8 mouse cellular contexts compared by ENCODE assay signal in genomic region chr11:95384004-95384318, GRCm38 (mm10). TPM values are rescaled to one million over a fixed set of nuclear protein-coding genes. Genes with fewer than 3 reads are reported as not detected.
DNase-seq lines count a peak whose midpoint lies in the region; ATAC-seq lines count a peak whose summit lies in the region.

No protein-coding gene starts in this region.

- peak overlapping the region; percentile 21; the same call in 1 of the 2 replicates for H3K9ac ChIP-seq in heart, embryonic 15.5 days
- H3K9ac ChIP-seq in hindbrain, embryonic 13.5 days, result no peak overlapping the region
- H3K9ac ChIP-seq in midbrain, embryonic 11.5 days (ENCODE audit: low read length), result no peak overlapping the region

- H3K4me2 ChIP-seq in heart, embryonic 15.5 days, result peak overlapping the region; percentile 59
- H3K4me2 ChIP-seq in hindbrain, embryonic 13.5 days, result peak overlapping the region; percentile 73
- H3K4me2 ChIP-seq in midbrain, embryonic 11.5 days, result peak overlapping the region; percentile 32

- no peaks in the 10 kb centered on the region for H3K9me3 ChIP-seq in heart, embryonic 15.5 days (replicated peaks)
- H3K9me3 ChIP-seq in hindbrain, embryonic 13.5 days, result no peaks in the 10 kb centered on the region
- no peaks in the 10 kb centered on the region for H3K9me3 ChIP-seq in midbrain, embryonic 11.5 days (ENCODE audit: control insufficient read depth, low read length)

- ATAC-seq in heart, embryonic 15.5 days (replicated peaks; ENCODE audit: insufficient number of reproducible peaks, insufficient read depth, low FRiP score, low read depth), result no peak
- peak; percentile 2 for ATAC-seq in activated CD4-positive, CD25-positive, alpha-beta regulatory T cell, adult 4 months
- ATAC-seq in hindbrain, embryonic 13.5 days (ENCODE audit: low FRiP score), result no peak
- no peak for ATAC-seq in midbrain, embryonic 11.5 days (ENCODE audit: low FRiP score)

- intact Hi-C loops in heart, postnatal 14 days (cut with DNase I), result loop anchor here (1.0 to 5.0 kb wide), 3 partner anchors 47 to 137 kb away; partner anchors contain the start of genes Fam117a and Kat7

- H3K36me3 ChIP-seq in heart, embryonic 15.5 days, result peaks cover 33% of the 10 kb centered on the region
- H3K36me3 ChIP-seq in hindbrain, embryonic 13.5 days, result peaks cover 36% of the 10 kb centered on the region
- H3K36me3 ChIP-seq in midbrain, embryonic 11.5 days (ENCODE audit: control insufficient read depth, insufficient read depth, low read length), result 0 out of 2 replicates have a peak, but pooled peaks cover 2% of the 10 kb centered on the region

- H3K4me1 ChIP-seq in heart, embryonic 15.5 days (replicated peaks), result peaks cover 10% of the 10 kb centered on the region
- peaks cover 15% of the 10 kb centered on the region for H3K4me1 ChIP-seq in hindbrain, embryonic 13.5 days (replicated peaks)
- peaks cover 13% of the 10 kb centered on the region for H3K4me1 ChIP-seq in midbrain, embryonic 11.5 days (ENCODE audit: control insufficient read depth, insufficient read depth, low read length)

- H3K27me3 ChIP-seq in heart, embryonic 15.5 days, result no peaks in the 10 kb centered on the region
- H3K27me3 ChIP-seq in hindbrain, embryonic 13.5 days, result no peaks in the 10 kb centered on the region
- no peaks in the 10 kb centered on the region for H3K27me3 ChIP-seq in midbrain, embryonic 11.5 days (ENCODE audit: control insufficient read depth, insufficient read depth, low read length)

- DNase-seq in heart, postnatal 14 days, result no peak
- no peak for DNase-seq in midbrain, embryonic 11.5 days (ENCODE audit: low spot score, missing footprints)
- DNase-seq in retina, postnatal 1 day, result no peak
- DNase-seq in thymus, adult 18-20 months, result no peak
- no peak for DNase-seq in cerebellum, postnatal 10 days

- WGBS in heart, embryonic 15.5 days, result 38% methylated on average over 9 of the region's 9 CpGs
- WGBS in hindbrain, embryonic 13.5 days, result 45% methylated on average over 9 of the region's 9 CpGs
- WGBS in midbrain, embryonic 11.5 days, result 44% methylated on average over 9 of the region's 9 CpGs

- H3K27ac ChIP-seq in heart, embryonic 15.5 days, result peak overlapping the region; percentile 29; the same call in 1 of the 2 replicates
- H3K27ac ChIP-seq in hindbrain, embryonic 13.5 days, result peak overlapping the region; percentile 49
- no peak overlapping the region for H3K27ac ChIP-seq in midbrain, embryonic 11.5 days (ENCODE audit: low read depth, low read length)

- peak overlapping the region; percentile 70 for H3K4me3 ChIP-seq in heart, embryonic 15.5 days
- peak overlapping the region; percentile 92 for H3K4me3 ChIP-seq in hindbrain, embryonic 13.5 days
- H3K4me3 ChIP-seq in midbrain, embryonic 11.5 days (ENCODE audit: low read depth, low read length), result peak overlapping the region; percentile 54; the same call in 1 of the 2 replicates

RNA-seq across cellular contexts. Expression of gene Slc35b1, which starts 0.5 kb away (rescaled TPM):
- 66.0 and 71.5 TPM in 2 replicates for polyA plus RNA-seq in heart, embryonic 15.5 days (2015; fragmentation: Nextera tagmentation; extraction: Ambion mirVana)
- total RNA-seq in heart, postnatal 14 days (2021), result 10 to 100 TPM; 35.2 to 42.4 TPM
- polyA plus RNA-seq in activated CD4-positive, CD25-positive, alpha-beta regulatory T cell, adult 4 months (2017; shearing (Covaris generic)), result 10 to 100 TPM; 64.4 to 70.1 TPM
- polyA plus RNA-seq in hindbrain, embryonic 13.5 days (2015; fragmentation: Nextera tagmentation; extraction: Ambion mirVana), result 133 and 135 TPM in 2 replicates
- 130 and 133 TPM in 2 replicates for polyA plus RNA-seq in midbrain, embryonic 11.5 days (2014; fragmentation: Nextera tagmentation; extraction: Ambion mirVana)

RNA-seq across cellular contexts. Expression of gene Spop, which starts 29.9 kb away (rescaled TPM):
- polyA plus RNA-seq in heart, embryonic 15.5 days (2015; fragmentation: Nextera tagmentation; extraction: Ambion mirVana), result 126 and 127 TPM in 2 replicates
- 100 to 1,000 TPM; 169 to 171 TPM for total RNA-seq in heart, postnatal 14 days (2021)
- 100 to 1,000 TPM; 119 to 154 TPM for polyA plus RNA-seq in activated CD4-positive, CD25-positive, alpha-beta regulatory T cell, adult 4 months (2017; shearing (Covaris generic))
- polyA plus RNA-seq in hindbrain, embryonic 13.5 days (2015; fragmentation: Nextera tagmentation; extraction: Ambion mirVana), result 221 and 226 TPM in 2 replicates
- polyA plus RNA-seq in midbrain, embryonic 11.5 days (2014; fragmentation: Nextera tagmentation; extraction: Ambion mirVana), result 132 and 162 TPM in 2 replicates

RNA-seq across cellular contexts. Expression of gene Fam117a, which starts 47.1 kb away (rescaled TPM):
- polyA plus RNA-seq in heart, embryonic 15.5 days (2015; fragmentation: Nextera tagmentation; extraction: Ambion mirVana), result 4.1 and 6.8 TPM in 2 replicates
- total RNA-seq in heart, postnatal 14 days (2021), result 10 to 100 TPM; 11.3 to 14.0 TPM
- 10 to 100 TPM; 17.4 to 21.9 TPM for polyA plus RNA-seq in activated CD4-positive, CD25-positive, alpha-beta regulatory T cell, adult 4 months (2017; shearing (Covaris generic))
- polyA plus RNA-seq in hindbrain, embryonic 13.5 days (2015; fragmentation: Nextera tagmentation; extraction: Ambion mirVana), result 3.5 TPM in 2 replicates
- polyA plus RNA-seq in midbrain, embryonic 11.5 days (2014; fragmentation: Nextera tagmentation; extraction: Ambion mirVana), result 7.5 and 7.6 TPM in 2 replicates
